ENCODE assay signal across 9 mouse cellular contexts in genomic region chr10:116177390-116178179, GRCm38 (mm10).
DNase-seq lines count a peak whose midpoint lies in the region; ATAC-seq and TF ChIP-seq lines count a peak whose summit lies in the region.
"Had no signal": no experiment of that assay in that cellular context is flagged by ENCODE, and none has a peak within 500 bp of the region (broad histone marks: within the 10 kb centered on the region; RNA-seq: fewer than 3 reads in every experiment).

No protein-coding gene starts in this region.

- peak overlapping the region; percentile 13; the same call in 1 of the 2 replicates for H3K4me2 ChIP-seq in hindbrain, embryonic 14.5 days (replicated peaks)

- H3K4me1 ChIP-seq in hindbrain, embryonic 14.5 days (replicated peaks; ENCODE audit: control insufficient read depth, insufficient read depth, low read length) = 0 out of 2 replicates have a peak, but pooled peaks cover 3% of the 10 kb centered on the region

- no peak overlapping the region for H3K9ac ChIP-seq in hindbrain, embryonic 14.5 days

- DNase-seq in gastrocnemius, adult 2 months = no peak
- no peak for DNase-seq in gastrocnemius, postnatal 4 days (ENCODE audit: low spot score in 2 of 2)
- peak; percentile 42 for DNase-seq in Muller cell, postnatal 12 days (ENCODE audit: inconsistent ontology term)
- DNase-seq in hindbrain, embryonic 14.5 days (ENCODE audit: low spot score) = no peak
- peak; percentile 32 for DNase-seq in mesoderm, embryonic 11.5 days (ENCODE audit: low read depth, low spot score)
- no peak for DNase-seq in testis, postnatal 14 days (ENCODE audit: low spot score)
- DNase-seq in adrenal gland, adult 18-20 months (ENCODE audit: low spot score in 2 of 2) = no peak
- DNase-seq in layer of hippocampus, adult 11-12 months (ENCODE audit: low spot score) = no peak
- DNase-seq: gastrocnemius, postnatal 36 days had no signal

- H3K27ac ChIP-seq in gastrocnemius, adult 2 months = no peak overlapping the region
- H3K27ac ChIP-seq in hindbrain, embryonic 14.5 days = no peak overlapping the region

- intact Hi-C loops in gastrocnemius, adult 2 months (cut with DNase I) = no loop called here

- WGBS in hindbrain, embryonic 14.5 days = 37% methylated on average over 21 of the region's 21 CpGs

- no peaks in the 10 kb centered on the region for H3K9me3 ChIP-seq in hindbrain, embryonic 14.5 days (ENCODE audit: control insufficient read depth, low read length)

- no peaks in the 10 kb centered on the region for H3K36me3 ChIP-seq in hindbrain, embryonic 14.5 days (replicated peaks; ENCODE audit: control insufficient read depth, insufficient read depth)

- H3K4me3 ChIP-seq in gastrocnemius, adult 2 months = peak overlapping the region; percentile 36
- H3K4me3 ChIP-seq in hindbrain, embryonic 14.5 days (replicated peaks; ENCODE audit: low read length) = no peak overlapping the region

- no peak for ATAC-seq in hindbrain, embryonic 14.5 days (ENCODE audit: low FRiP score)

- no peak for TF ChIP-seq CTCF in gastrocnemius, adult 2 months (IDR thresholded peaks at IDR 0.05)

- no peaks in the 10 kb centered on the region for H3K27me3 ChIP-seq in hindbrain, embryonic 14.5 days (ENCODE audit: control insufficient read depth, insufficient read depth, low read length)

Comparison
In these comparisons a context has a peak if more than half of its experiments do, and no peak if none do; other contexts are left out.
1. DNase-seq: peak in Muller cell, postnatal 12 days (single experiment) and mesoderm, embryonic 11.5 days (single experiment); none in gastrocnemius, adult 2 months (single experiment), gastrocnemius, postnatal 4 days (0 of 2), hindbrain, embryonic 14.5 days (single experiment), testis, postnatal 14 days (single experiment), adrenal gland, adult 18-20 months (0 of 2) and layer of hippocampus, adult 11-12 months (single experiment).